Mouse (Mus musculus) forebrain, embryonic 14.5 days (tissue): ENCODE measurements around the gene 1700028P14Rik. TPM values are rescaled to one million over a fixed set of nuclear protein-coding genes. Genes with fewer than 3 reads are reported as not detected.

Source experiments
- ATAC-seq: fragments of 200-750 bp; cut with Nextera tagmentation; 2 replicates; pipeline ENCODE4 v1.8.0; 2017; ENCODE audit warnings: mild to moderate bottlenecking, moderate library complexity
- DNase-seq: peaks from one replicate; pipeline ENCODE4 v3.0.0-alpha.2; 2015; ENCODE audit warnings: low spot score
- H3K27ac ChIP-seq: fragments of 300-500 bp; sonication (generic); 2 replicates; pipeline ENCODE4 v1.5.1; 2014; ENCODE audit warnings: low read depth, mild to moderate bottlenecking, control low read depth, low read length, moderate library complexity
- H3K27me3 ChIP-seq: fragments of 300-500 bp; sonication (generic); replicated peaks from 2 replicates; pipeline ENCODE4 v1.6.1; 2014; ENCODE audit warnings: low read length, control low read depth, mixed read lengths; ENCODE audit not compliant: control insufficient read depth, insufficient read depth
- H3K36me3 ChIP-seq: fragments of 300-500 bp; sonication (generic); 2 replicates; pipeline ENCODE4 v1.6.1; 2014; ENCODE audit warnings: low read length, control low read depth; ENCODE audit not compliant: control insufficient read depth, insufficient read depth
- H3K4me1 ChIP-seq: fragments of 300-500 bp; sonication (generic); 2 replicates; pipeline ENCODE4 v1.6.1; 2014; ENCODE audit warnings: antibody characterized with exemption, low read length, control low read depth; ENCODE audit not compliant: control insufficient read depth, insufficient read depth
- H3K4me2 ChIP-seq: fragments of 300-500 bp; sonication (generic); 2 replicates; pipeline ENCODE4 v1.6.1; 2014; ENCODE audit warnings: mild to moderate bottlenecking, control low read depth, low read length
- H3K4me3 ChIP-seq: fragments of 300-500 bp; sonication (generic); 2 replicates; pipeline ENCODE4 v1.5.1; 2014; ENCODE audit warnings: low read depth, low read length, control low read depth
- H3K9ac ChIP-seq: fragments of 300-500 bp; sonication (generic); 2 replicates; pipeline ENCODE4 v1.6.1; 2014; ENCODE audit warnings: mild to moderate bottlenecking, low read length, control low read depth, moderate library complexity
- H3K9me3 ChIP-seq: fragments of 300-500 bp; sonication (generic); replicated peaks from 2 replicates; pipeline ENCODE4 v1.6.1; 2016; ENCODE audit warnings: low read length, control low read depth, mixed read lengths; ENCODE audit not compliant: control insufficient read depth
- WGBS: fragments of 180-500 bp; shearing (Covaris S2); extraction: QIAGEN DNeasy Blood & Tissue Kit; methylation state at CpG from one replicate; pipeline ENCODE4 v1.1.7; 2014; 5-methylcytosine and 5-hydroxymethylcytosine counted together
- polyA plus RNA-seq: library from polyadenylated mRNA; unstranded; fragments of >200 nt; fragmentation: Nextera tagmentation; extraction: Ambion mirVana; gene quantifications from 2 replicates; pipeline ENCODE4 v1.2.1, GENCODE M21; 2014

Gene 1700028P14Rik
- polyA plus RNA-seq, 1 experiment from 2014 or later: 1.6 TPM

GRCm38 (mm10) chr19:23563693-23564092 lies 88.9 kb downstream of the 1700028P14Rik start:
- Histone ChIP-seq H3K27ac (no peak overlapping the region), H3K27me3 (no peaks in the 10 kb centered on the region), H3K4me3 (no peak overlapping the region), H3K9me3 (no peaks in the 10 kb centered on the region), H3K36me3 (no peaks in the 10 kb centered on the region), H3K9ac (no peak overlapping the region), H3K4me2 (no peak overlapping the region), H3K4me1 (no peaks in the 10 kb centered on the region)
- WGBS: 81% methylated on average over 5 of the region's 5 CpGs
- no peak for ATAC-seq
- no peak for DNase-seq

- Histone ChIP-seq H3K9me3 (no peaks in the 10 kb centered on the region), H3K4me1 (no peaks in the 10 kb centered on the region), H3K4me2 (no peak overlapping the region), H3K4me3 (no peak overlapping the region), H3K27ac (no peak overlapping the region), H3K36me3 (no peaks in the 10 kb centered on the region), H3K27me3 (no peaks in the 10 kb centered on the region), H3K9ac (no peak overlapping the region)
- no peak for ATAC-seq
- no peak for DNase-seq
- 94% methylated on average over 4 of the region's 4 CpGs for WGBS
Observed at GRCm38 (mm10) chr19:23562588-23562987, 90.0 kb downstream of the 1700028P14Rik start.

GRCm38 (mm10) chr19:23562061-23562460 lies 90.6 kb downstream of the 1700028P14Rik start:
- Histone ChIP-seq H3K27ac (no peak overlapping the region), H3K36me3 (no peaks in the 10 kb centered on the region), H3K4me2 (no peak overlapping the region), H3K9ac (no peak overlapping the region), H3K9me3 (no peaks in the 10 kb centered on the region), H3K4me3 (no peak overlapping the region), H3K4me1 (no peaks in the 10 kb centered on the region), H3K27me3 (no peaks in the 10 kb centered on the region)
- no peak for DNase-seq
- no peak for ATAC-seq
- 95% methylated on average over 6 of the region's 6 CpGs for WGBS

GRCm38 (mm10) chr19:23553450-23553849 lies 99.2 kb downstream of the 1700028P14Rik start:
- no peak for DNase-seq
- Histone ChIP-seq H3K4me2 (no peak overlapping the region), H3K4me1 (no peaks in the 10 kb centered on the region), H3K36me3 (no peaks in the 10 kb centered on the region), H3K27me3 (no peaks in the 10 kb centered on the region), H3K27ac (no peak overlapping the region), H3K4me3 (no peak overlapping the region), H3K9ac (no peak overlapping the region), H3K9me3 (no peaks in the 10 kb centered on the region)
- no peak for ATAC-seq
- 79% methylated on average over 2 of the region's 2 CpGs for WGBS

GRCm38 (mm10) chr19:23545604-23546003 lies 107.0 kb downstream of the 1700028P14Rik start:
- Histone ChIP-seq H3K4me3 (no peak overlapping the region), H3K4me2 (no peak overlapping the region), H3K27ac (no peak overlapping the region), H3K9me3 (no peaks in the 10 kb centered on the region), H3K9ac (no peak overlapping the region), H3K4me1 (peaks cover 10% of the 10 kb centered on the region; the same call in 1 of the 2 replicates), H3K36me3 (no peaks in the 10 kb centered on the region), H3K27me3 (no peaks in the 10 kb centered on the region)
- DNase-seq: peak; percentile 45
- ATAC-seq: no peak

- Histone ChIP-seq H3K9ac (no peak overlapping the region), H3K9me3 (no peaks in the 10 kb centered on the region), H3K4me1 (peaks cover 10% of the 10 kb centered on the region; the same call in 1 of the 2 replicates), H3K4me2 (no peak overlapping the region), H3K27ac (no peak overlapping the region; the same call in 1 of the 2 replicates), H3K27me3 (no peaks in the 10 kb centered on the region), H3K36me3 (no peaks in the 10 kb centered on the region), H3K4me3 (no peak overlapping the region)
- DNase-seq: peak; percentile 76
- ATAC-seq: peak; percentile 88
- 13% methylated on average over 11 of the region's 11 CpGs for WGBS
Observed at GRCm38 (mm10) chr19:23543244-23544004, 109.2 kb downstream of the 1700028P14Rik start.

- Histone ChIP-seq H3K27ac (no peak overlapping the region; the same call in 1 of the 2 replicates), H3K27me3 (no peaks in the 10 kb centered on the region), H3K9ac (no peak overlapping the region), H3K4me2 (no peak overlapping the region), H3K36me3 (no peaks in the 10 kb centered on the region), H3K4me3 (no peak overlapping the region), H3K4me1 (peaks cover 10% of the 10 kb centered on the region; the same call in 1 of the 2 replicates), H3K9me3 (no peaks in the 10 kb centered on the region)
- DNase-seq (peak; percentile 39), ATAC-seq (peak; percentile 30; the same call in 1 of the 2 replicates)
- WGBS: 24% methylated on average over 4 of the region's 4 CpGs
Observed at GRCm38 (mm10) chr19:23542759-23543158, 109.9 kb downstream of the 1700028P14Rik start.

GRCm38 (mm10) chr19:23535700-23536099 lies 116.9 kb downstream of the 1700028P14Rik start:
- DNase-seq: no peak
- no peak overlapping the region for H3K27ac ChIP-seq
- H3K9ac ChIP-seq: no peak overlapping the region
- no peaks in the 10 kb centered on the region for H3K36me3 ChIP-seq
- 97% methylated on average over 3 of the region's 3 CpGs for WGBS
- no peaks in the 10 kb centered on the region for H3K27me3 ChIP-seq
- no peak for ATAC-seq
- no peaks in the 10 kb centered on the region for H3K4me1 ChIP-seq
- H3K9me3 ChIP-seq: no peaks in the 10 kb centered on the region
- H3K4me2 ChIP-seq: no peak overlapping the region
- no peak overlapping the region for H3K4me3 ChIP-seq

GRCm38 (mm10) chr19:23531899-23532298 lies 120.7 kb downstream of the 1700028P14Rik start:
- H3K9ac ChIP-seq: no peak overlapping the region
- WGBS: 10% methylated on average over 4 of the region's 4 CpGs
- no peak for ATAC-seq
- no peaks in the 10 kb centered on the region for H3K4me1 ChIP-seq
- H3K27ac ChIP-seq: no peak overlapping the region
- no peak overlapping the region for H3K4me3 ChIP-seq
- H3K9me3 ChIP-seq: no peaks in the 10 kb centered on the region
- DNase-seq: peak; percentile 53
- no peak overlapping the region for H3K4me2 ChIP-seq
- H3K36me3 ChIP-seq: no peaks in the 10 kb centered on the region
- no peaks in the 10 kb centered on the region for H3K27me3 ChIP-seq
